Mouse (Mus musculus): Measurements from ENCODE around the gene Tmem259.

DNA sequence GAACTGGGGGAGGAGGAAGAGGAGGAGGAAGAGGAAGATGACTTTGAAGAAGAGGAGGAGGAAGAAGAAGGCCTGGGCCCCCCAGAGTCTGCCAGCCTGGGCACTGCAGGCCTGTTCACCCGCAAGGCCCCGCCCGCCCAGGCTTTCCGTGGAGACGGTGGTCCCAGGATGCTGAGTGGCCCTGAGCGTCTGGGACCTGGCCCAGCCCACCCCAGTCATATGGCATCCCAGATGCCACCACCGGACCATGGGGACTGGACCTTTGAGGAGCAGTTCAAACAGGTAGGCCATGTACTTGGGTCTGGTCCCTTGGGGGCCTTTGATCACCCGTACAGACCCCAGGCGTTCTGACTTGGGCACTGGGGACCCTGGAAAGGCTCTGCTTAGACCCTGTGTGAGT lies 52.3 kb downstream of the Tmem259 start:
- no peak for TF ChIP-seq CTCF (IDR thresholded peaks at IDR 0.05; ENCODE audit: control insufficient read depth, insufficient read depth, insufficient read length)
- no peak for TF ChIP-seq USF1 (IDR thresholded peaks at IDR 0.05; ENCODE audit: low read depth)

All from C2C12 (cell line).